Mouse (Mus musculus) kidney, adult 18-20 months (tissue): Measurements from ENCODE around the gene Dtnb.
A peak's percentile ranks its signal among the peaks of the same experiment; 100 is the strongest.

Experiments used
- DNase-seq: peaks from one replicate; pipeline ENCODE4 v3.0.0; 2021

Dtnb gene

DNA sequence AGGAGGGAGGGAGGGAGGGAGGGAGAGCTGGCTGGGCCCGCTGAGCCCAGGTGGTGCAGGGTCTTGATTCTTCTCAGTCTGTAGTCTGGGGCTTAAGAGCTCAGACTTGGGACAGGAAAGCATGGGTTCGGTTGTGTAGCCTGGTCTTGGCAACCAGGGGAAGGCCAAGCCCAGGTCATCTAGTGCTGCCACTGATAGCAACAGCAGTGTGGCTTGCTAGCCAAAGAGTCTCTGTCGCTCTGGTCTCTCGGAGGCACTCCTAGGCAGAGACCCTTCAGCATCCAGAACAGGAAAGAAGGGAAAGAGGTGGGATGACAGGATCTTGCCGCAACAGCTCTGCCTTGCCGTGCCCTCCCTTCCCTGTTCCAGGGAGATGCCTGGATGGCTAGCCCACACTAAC is 240.1 kb downstream of the Dtnb start:
- no peak for DNase-seq

- no peak for DNase-seq
These were observed 241.0 kb downstream of the Dtnb start for GRCm38 (mm10) chr12:3813138-3813537.

- DNase-seq: no peak
These were observed 243.2 kb downstream of the Dtnb start for GRCm38 (mm10) chr12:3815386-3815785.

GRCm38 (mm10) chr12:3817033-3817432 is 244.9 kb downstream of the Dtnb start:
- no peak for DNase-seq

GRCm38 (mm10) chr12:3817566-3817965 is 245.4 kb downstream of the Dtnb start:
- DNase-seq: peak; percentile 72

DNA sequence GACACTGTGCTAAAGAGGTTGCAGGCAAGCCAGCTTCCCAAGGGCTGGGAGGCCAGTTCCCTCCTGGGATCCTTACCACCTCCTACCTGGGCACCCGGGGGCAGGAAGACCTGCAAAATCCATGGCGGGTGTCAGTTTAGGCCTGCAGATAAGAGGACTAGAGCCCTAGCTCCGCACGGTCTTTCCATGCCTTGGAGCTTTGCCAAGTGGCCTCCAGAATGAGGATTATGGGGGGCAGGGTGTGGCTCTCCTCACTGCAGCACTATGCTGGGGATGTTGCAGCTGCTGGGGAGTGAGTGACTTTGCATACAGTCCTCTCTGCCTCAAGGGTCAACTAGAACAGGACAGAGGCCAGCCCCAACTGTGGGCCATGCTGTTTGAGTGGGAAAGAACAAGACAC is 247.7 kb downstream of the Dtnb start:
- no peak for DNase-seq

DNA sequence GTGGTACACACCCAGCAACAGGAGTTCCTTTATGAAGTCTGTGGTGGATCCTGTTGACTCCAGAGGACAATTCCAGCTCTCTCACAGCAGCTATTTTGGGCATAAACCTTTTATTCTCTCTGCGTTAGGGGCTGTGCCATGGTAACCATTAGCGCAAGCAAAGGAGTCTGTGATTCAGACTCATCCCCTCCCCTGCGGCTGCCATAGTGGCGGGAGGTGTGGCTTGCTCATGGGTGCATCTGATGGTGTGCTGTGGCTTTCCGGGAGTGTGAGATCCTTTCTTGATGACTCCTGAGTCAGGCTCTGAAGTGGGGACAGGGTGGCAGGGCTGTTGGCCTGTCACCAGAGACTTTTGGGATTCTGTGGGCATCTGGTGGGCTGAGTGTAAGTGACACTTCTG is 251.2 kb downstream of the Dtnb start:
- no peak for DNase-seq

DNA sequence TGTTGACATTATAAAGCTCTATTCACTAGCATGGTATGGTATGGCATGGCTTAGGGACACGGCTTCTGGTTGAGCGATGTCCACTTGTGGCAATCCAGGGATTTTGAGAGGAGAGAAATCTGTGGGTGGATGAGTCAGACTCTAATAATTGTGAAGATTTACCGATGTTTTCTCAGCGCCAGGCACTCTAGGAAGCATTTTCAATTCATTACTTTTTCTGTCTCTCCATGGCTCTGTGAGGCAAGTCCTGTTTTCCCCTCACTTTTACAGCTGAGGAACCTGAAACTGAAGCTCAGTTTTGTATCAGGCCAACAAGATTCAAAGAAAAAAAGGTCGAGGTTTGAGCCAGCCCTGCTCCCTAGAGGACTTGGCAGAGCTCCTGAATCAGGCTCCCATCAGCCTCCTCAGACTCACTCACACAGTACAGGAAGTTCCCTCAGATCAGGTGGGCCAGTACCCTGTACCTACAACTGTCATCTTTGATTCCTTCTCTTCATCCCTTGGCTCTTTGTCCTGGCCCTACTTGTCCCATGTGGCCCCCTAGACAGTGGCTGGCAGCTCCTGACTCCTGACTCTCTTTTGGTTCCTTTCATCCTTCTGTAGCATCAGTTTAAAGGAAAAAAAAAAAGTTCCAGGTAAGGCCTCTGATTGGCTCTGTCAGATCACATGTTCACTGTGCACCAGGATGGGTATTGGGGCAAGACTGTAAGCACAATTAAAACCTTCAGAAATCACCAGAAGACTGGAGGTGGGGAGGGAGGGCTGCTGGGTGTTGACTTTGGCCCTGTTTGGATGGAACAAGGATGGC is 252.9 kb downstream of the Dtnb start:
- no peak for DNase-seq

DNA sequence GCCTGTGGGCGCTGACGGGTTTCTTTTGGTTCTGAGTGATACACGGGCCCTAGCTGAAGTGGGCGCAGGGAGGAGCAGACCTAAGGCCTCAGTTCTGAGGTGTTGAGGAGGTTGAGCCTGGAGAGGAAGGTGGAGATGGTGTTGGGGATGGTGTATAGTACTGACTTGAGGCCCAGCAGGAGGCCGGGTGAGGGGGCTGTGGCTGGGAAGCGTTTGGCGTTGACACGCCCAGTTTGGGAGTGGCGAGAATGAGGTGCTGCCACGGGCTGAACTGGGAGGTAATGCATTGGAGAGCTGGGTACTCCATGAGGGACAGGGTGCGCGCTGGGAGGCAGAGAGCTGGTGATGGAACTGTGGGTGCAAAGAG is 253.5 kb downstream of the Dtnb start:
- no peak for DNase-seq

DNA sequence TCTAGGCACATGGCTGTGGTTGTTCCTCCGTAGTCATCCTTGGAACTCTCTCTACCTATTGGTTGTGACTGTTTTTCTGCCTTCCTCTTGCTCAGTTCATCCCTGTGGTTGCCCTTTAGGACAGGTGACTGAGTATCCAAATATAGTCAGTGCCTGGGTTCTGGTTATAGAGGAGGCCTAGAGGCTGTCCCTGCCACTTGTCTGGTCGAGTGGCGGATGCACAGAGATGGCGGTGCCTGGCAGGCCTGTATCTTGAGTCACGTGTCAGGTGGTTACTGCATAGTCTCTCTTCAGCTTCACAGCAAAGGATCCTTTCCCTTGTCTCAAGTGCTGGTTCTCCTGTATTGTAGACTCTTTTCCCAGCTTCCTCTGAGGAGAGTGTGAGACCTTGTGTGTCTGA is 255.6 kb downstream of the Dtnb start:
- DNase-seq: no peak
